Mouse (Mus musculus) mesoderm, embryonic 11.5 days (tissue): ENCODE results near the gene Strn3.
"Not testable (repeated sequence)": the region's sequence is repeated elsewhere in the genome, so short reads cannot be mapped to it uniquely, and the experiment has no call there.

Experiments used
- DNase-seq: peaks from one replicate; pipeline ENCODE4 v3.0.0-alpha.2; 2012; ENCODE audit warnings: low read depth, low spot score

The Strn3 gene

DNA sequence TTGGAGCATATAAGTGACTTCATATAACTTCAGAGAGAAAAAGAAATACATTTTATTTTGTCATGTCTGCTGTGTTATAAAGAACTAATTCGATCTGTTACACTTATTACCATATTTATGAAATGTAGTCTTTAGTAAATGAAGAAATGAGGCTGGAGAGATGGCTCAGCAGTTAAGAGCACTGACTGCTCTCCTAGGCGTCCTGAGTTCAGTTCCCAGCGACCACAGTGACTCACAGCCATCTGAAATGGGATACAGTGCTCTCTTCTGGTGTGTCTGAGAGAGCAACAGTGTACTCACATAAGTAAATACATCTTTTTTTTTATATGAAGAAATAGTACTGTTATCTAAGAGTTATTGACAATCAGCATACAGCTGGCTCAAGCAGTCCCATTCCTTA lies 1.7 kb upstream of the Strn3 start:
- DNase-seq, result no peak

DNA sequence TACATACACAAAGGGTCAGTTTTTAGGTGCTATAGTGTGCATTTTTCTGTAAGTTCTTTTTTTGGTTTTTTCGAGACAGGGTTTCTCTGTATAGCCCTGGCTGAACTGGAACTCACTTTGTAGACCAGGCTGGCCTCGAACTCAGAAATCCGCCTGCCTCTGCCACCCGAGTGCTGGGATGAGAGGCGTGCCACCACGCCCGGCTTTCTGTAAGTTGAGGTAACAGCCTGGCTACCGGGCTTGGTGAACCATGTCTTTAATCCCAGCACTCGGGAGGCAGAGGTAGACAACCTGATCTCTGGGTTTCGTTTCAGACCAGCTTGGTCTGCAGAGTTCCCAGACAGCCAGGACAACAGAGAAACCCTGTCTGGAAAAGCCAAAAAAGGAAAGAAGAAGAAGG lies 1.2 kb upstream of the Strn3 start:
- DNase-seq, result not testable (repeated sequence)

GRCm38 (mm10) chr12:51690893-51691844 lies 528 bp downstream of the Strn3 start, which contains the start of gene Ap4s1:
Gene Ap4s1, plus strand, starts transcription at chr12:51691033.
- peak; percentile 74 for DNase-seq

DNA sequence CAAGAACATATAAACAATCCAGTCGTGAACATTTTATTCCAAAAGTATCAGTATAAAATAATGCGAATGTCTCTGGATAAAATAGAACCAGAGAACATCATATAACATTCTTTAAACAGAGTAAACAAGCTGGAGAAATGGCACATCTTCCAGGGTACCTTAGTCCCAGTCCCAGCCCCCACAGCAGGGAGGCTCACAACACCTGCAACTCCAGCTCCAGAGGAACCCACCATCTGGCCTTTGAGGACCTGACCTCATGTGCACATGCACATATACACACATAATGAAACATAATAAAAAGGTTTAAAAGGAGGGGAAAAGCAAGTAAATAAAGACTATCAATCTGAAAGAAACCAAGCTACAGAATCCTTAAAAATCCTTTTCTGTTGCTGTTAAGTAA lies 3.2 kb downstream of the Strn3 start:
- DNase-seq, result no peak

- DNase-seq, result no peak
Observed at GRCm38 (mm10) chr12:51678844-51679243, 12.9 kb downstream of the Strn3 start.

- DNase-seq, result no peak
Observed at GRCm38 (mm10) chr12:51676442-51676841, 15.3 kb downstream of the Strn3 start.

- DNase-seq, result no peak
Observed at GRCm38 (mm10) chr12:51673270-51673669, 18.4 kb downstream of the Strn3 start.

- DNase-seq, result no peak
Observed at GRCm38 (mm10) chr12:51671231-51671891, 20.3 kb downstream of the Strn3 start.

DNA sequence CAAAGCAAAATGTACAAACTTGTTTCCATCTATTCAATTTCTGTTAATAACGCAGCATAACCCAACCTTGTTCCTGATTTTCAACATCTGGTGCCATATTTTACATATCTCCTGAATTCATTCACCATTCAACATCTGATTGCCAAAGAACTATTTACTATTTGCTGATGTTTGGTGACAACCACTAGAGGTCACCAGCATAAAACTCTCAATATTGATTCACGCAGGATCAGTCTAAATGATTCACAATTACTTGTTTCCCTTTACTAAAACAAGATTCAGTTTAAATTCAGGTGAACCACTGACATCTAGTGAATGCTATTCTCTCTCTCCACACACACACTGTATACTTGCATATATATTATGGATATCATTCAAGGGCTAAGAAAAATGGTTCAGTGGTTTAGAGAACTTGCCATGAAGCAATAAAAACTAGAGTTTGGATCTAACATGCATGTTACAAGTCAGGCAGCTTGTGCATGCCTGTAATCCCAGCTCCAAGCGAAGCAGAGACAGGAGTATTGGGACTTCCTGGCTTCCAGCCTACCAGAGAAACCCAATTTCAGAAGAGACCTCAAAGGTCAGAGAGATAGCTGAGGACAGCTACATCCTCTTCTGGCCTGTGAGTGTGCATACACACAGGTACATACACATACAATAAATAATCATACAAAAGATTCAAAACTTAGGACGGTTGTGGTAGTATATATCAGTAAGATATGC lies 24.8 kb downstream of the Strn3 start:
- no peak for DNase-seq

DNA sequence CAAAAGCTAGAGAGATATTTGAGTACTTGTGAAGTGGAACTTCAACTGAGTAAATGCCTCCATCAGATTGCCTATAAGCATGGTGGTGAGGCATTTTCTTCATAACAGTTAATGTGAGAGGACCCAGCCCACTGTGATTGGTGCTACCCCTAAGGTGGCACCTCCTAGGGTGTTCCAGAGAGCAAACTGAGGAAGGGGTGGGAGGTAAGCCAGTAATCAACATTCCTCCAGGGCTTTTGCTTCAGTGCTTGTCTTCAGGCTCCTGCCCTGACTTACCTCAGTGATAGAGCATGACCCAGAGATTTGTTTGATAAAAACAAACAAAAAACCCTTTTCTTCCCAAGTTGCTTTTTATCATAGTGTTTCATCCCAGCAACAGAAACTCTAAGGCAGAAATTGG lies 27.8 kb downstream of the Strn3 start:
- no peak for DNase-seq

GRCm38 (mm10) chr12:51663011-51663410 lies 28.7 kb downstream of the Strn3 start:
- DNase-seq, result no peak

- no peak for DNase-seq
Observed at GRCm38 (mm10) chr12:51655944-51656465, 35.7 kb downstream of the Strn3 start.

- DNase-seq, result not testable (repeated sequence)
Observed at GRCm38 (mm10) chr12:51649401-51649800, 42.3 kb downstream of the Strn3 start.

GRCm38 (mm10) chr12:51641871-51642270 lies 49.8 kb downstream of the Strn3 start:
- peak; percentile 6 for DNase-seq

- no peak for DNase-seq
Observed at GRCm38 (mm10) chr12:51636689-51637470, 54.8 kb downstream of the Strn3 start.

DNA sequence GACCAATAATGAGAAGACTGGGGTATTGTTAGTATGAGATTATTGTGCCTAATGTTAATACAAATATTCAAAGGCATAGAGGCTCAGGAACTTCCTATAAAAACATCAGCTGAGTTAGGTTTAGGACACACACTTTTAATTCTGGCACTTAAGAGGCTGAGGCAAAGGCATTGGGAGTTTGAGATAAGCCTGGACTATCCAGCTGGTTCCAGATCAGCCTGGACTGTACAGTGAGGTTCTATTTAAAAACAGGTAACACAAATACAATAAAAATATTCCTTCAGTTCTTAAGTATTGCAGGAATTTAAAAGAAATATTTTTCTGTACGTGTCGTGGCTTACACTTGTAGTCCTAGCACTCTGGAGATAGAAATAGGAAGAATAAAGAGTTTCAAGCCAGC lies 55.4 kb downstream of the Strn3 start:
- no peak for DNase-seq

DNA sequence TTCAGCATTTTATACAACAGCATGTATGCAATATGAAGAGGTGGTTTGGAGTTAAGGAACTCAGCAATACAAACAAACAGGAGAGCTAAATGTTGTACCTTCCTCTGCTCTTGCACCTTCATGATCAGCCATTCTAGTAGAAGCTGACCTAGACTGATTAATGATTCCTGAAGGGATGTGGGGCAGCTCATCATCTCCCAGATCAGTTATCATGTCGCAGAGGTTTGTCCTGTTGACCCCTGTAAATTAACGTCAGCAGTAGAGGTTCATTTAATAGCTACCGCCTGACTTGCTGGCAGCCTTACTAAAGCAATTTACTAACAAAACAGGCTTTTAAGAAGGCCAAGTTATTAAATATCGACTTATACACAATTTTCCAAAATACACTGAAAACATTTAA lies 58.2 kb downstream of the Strn3 start:
- peak; percentile 4 for DNase-seq

DNA sequence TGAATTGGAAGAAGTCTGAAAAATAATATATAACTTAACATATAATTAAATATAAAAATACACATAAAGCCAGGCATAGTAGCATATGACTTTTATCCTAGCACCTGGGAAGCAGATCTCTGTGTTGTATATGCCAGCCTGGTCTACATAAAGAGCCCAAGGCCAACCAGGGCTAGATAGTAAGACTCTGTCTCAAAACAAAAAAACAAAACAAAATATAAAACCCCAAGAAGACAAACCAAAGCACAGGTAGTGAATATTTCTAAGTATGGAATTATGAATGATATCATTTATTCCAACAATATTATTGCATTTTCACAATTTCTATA lies 68.4 kb downstream of the Strn3 start:
- DNase-seq, result no peak

GRCm38 (mm10) chr12:51622670-51623365 lies 68.9 kb downstream of the Strn3 start:
- peak; percentile 25 for DNase-seq

DNA sequence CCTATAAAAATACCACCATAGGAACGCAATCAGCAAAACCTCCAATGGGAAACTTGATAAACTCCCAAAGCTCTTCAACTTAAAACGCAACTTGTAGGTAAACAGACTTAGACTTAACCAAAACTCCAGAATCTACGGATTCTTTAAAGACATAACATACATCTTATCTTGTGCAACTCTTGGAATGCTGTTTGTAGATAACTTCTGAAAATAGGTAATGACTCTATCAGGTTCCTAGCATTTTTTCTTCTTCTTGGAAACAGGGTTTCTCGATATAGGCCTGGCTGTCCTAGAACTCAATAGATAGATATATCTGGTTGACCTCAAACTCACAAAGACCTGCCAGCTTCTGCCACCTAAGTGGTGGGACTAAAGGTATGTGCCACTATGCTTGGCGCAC lies 70.5 kb downstream of the Strn3 start:
- DNase-seq, result no peak

DNA sequence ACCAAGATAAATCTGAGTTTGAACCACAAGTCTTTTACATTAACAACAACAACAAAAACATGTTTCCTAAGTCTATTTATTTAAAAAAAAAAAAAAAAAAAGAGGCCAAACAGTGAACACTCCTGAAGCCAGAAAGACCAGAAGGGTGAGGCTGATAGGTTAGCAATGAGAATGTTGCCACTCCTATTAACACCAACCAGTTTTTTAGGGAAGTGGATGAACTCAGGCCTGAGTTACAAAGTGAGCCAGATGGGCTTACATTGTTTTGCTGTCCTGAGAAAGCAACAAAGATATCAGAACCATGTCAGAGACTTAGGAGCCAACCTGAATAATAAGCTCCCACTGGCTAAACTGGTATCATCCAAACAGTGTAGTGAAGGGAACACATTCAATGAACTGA lies 71.1 kb downstream of the Strn3 start:
- no peak for DNase-seq
